Mouse (Mus musculus) spleen, embryonic (tissue): ENCODE data around the gene Klk1b5.
"Not testable (repeated sequence)": the region's sequence is repeated elsewhere in the genome, so short reads cannot be mapped to it uniquely, and the experiment has no call there.

Experiments
- CTCF ChIA-PET: fragments of 350-600 bp; sonication (Branson Sonifier 250); formaldehyde crosslinking; loops from one replicate; lab custom pipeline; 2022; lab: Charles Lee

The Klk1b5 gene

GRCm38 (mm10) chr7:44215645-44216044 is at the start of gene Klk1b5:
Gene Klk1b5 (plus strand): TSS chr7:44215945.
- CTCF ChIA-PET: no interaction called here

- CTCF ChIA-PET: no interaction called here
These were observed 36.3 kb upstream of the Klk1b5 start for GRCm38 (mm10) chr7:44179299-44180045.

- CTCF ChIA-PET: not testable (repeated sequence)
These were observed 29.2 kb upstream of the Klk1b5 start for GRCm38 (mm10) chr7:44186516-44186915.

- CTCF ChIA-PET: not testable (repeated sequence)
These were observed 27.8 kb upstream of the Klk1b5 start, which contains the start of gene Klk1b24 for GRCm38 (mm10) chr7:44187936-44188335. Gene Klk1b24 (plus strand): TSS chr7:44188236.

- CTCF ChIA-PET: not testable (repeated sequence)
These were observed 22.3 kb upstream of the Klk1b5 start for GRCm38 (mm10) chr7:44193466-44193865.

- CTCF ChIA-PET: no interaction called here
These were observed 17.9 kb upstream of the Klk1b5 start, which contains the start of gene Klk1b3 for GRCm38 (mm10) chr7:44197891-44198290. Gene Klk1b3 (plus strand): TSS chr7:44198191.

GRCm38 (mm10) chr7:44207135-44207534 is 8.6 kb upstream of the Klk1b5 start, which contains the start of gene Klk1b4:
Gene Klk1b4 (plus strand): TSS chr7:44207435.
- CTCF ChIA-PET: not testable (repeated sequence)

- CTCF ChIA-PET: no interaction called here
These were observed 7.4 kb upstream of the Klk1b5 start for GRCm38 (mm10) chr7:44208307-44208706.

GRCm38 (mm10) chr7:44221601-44222000 is 5.9 kb downstream of the Klk1b5 start:
- CTCF ChIA-PET: interaction anchor here (0.6 kb wide), 1 partner anchor 39 kb away, joined by 3 read pairs; no protein-coding TSS in a partner anchor

- CTCF ChIA-PET: not testable (repeated sequence)
These were observed 6.6 kb downstream of the Klk1b5 start for GRCm38 (mm10) chr7:44222335-44222734.

GRCm38 (mm10) chr7:44225076-44225475 is 9.3 kb downstream of the Klk1b5 start, which contains the start of gene Klk1:
Gene Klk1 (plus strand): TSS chr7:44225360.
- CTCF ChIA-PET: no interaction called here

- CTCF ChIA-PET: no interaction called here
These were observed 20.2 kb downstream of the Klk1b5 start, which contains the start of gene Gm36864 for GRCm38 (mm10) chr7:44235909-44236308. Gene Gm36864 (plus strand): TSS chr7:44236177.

- CTCF ChIA-PET: no interaction called here
These were observed 24.2 kb downstream of the Klk1b5 start for GRCm38 (mm10) chr7:44239913-44240312.

GRCm38 (mm10) chr7:44240712-44241111 is 25.0 kb downstream of the Klk1b5 start:
- CTCF ChIA-PET: no interaction called here

- CTCF ChIA-PET: no interaction called here
These were observed 25.4 kb downstream of the Klk1b5 start for GRCm38 (mm10) chr7:44241163-44241562.

GRCm38 (mm10) chr7:44244080-44244479 is 28.3 kb downstream of the Klk1b5 start:
- CTCF ChIA-PET: interaction anchor here (0.6 kb wide), 1 partner anchor 131 kb away, joined by 5 read pairs; no protein-coding TSS in a partner anchor

GRCm38 (mm10) chr7:44246055-44246983 is 30.6 kb downstream of the Klk1b5 start, which contains the start of the genes 1700028J19Rik and 2410002F23Rik:
Gene 1700028J19Rik (minus strand): TSS chr7:44246695.
Gene 2410002F23Rik (plus strand): TSS chr7:44246722.
- CTCF ChIA-PET: interaction anchor here (0.7 kb wide), 1 partner anchor 986 kb away, joined by 6 read pairs; no protein-coding TSS in a partner anchor

GRCm38 (mm10) chr7:44246984-44247470 is 31.3 kb downstream of the Klk1b5 start:
- CTCF ChIA-PET: interaction anchor here (0.7 kb wide), 1 partner anchor 985 kb away, joined by 6 read pairs; no protein-coding TSS in a partner anchor

GRCm38 (mm10) chr7:44247971-44248370 is 32.2 kb downstream of the Klk1b5 start:
- CTCF ChIA-PET: no interaction called here

- CTCF ChIA-PET: no interaction called here
These were observed 33.5 kb downstream of the Klk1b5 start for GRCm38 (mm10) chr7:44249248-44249647.

- CTCF ChIA-PET: not testable (repeated sequence)
These were observed 35.1 kb downstream of the Klk1b5 start for GRCm38 (mm10) chr7:44250732-44251275.
